Mouse (Mus musculus): ENCODE data around the gene Rnf8.

The Rnf8 gene

GRCm38 (mm10) chr17:29628946-29629345 is 14.4 kb downstream of the Rnf8 start:
- no peak for DNase-seq

GRCm38 (mm10) chr17:29629620-29630019 is 15.0 kb downstream of the Rnf8 start:
- no peak for DNase-seq

- no peak for DNase-seq
Observed at GRCm38 (mm10) chr17:29632312-29632711, 17.7 kb downstream of the Rnf8 start.

GRCm38 (mm10) chr17:29635492-29635891 is 20.9 kb downstream of the Rnf8 start:
- DNase-seq = no peak

GRCm38 (mm10) chr17:29636118-29636517 is 21.5 kb downstream of the Rnf8 start:
- peak; percentile 32 for DNase-seq

- peak; percentile 43 for DNase-seq
Observed at GRCm38 (mm10) chr17:29637377-29637776, 22.8 kb downstream of the Rnf8 start.

- DNase-seq = peak; percentile 35
Observed at GRCm38 (mm10) chr17:29637895-29638294, 23.3 kb downstream of the Rnf8 start.

- DNase-seq = no peak
Observed at GRCm38 (mm10) chr17:29640971-29641370, 26.4 kb downstream of the Rnf8 start.

- DNase-seq = no peak
Observed at GRCm38 (mm10) chr17:29642219-29642618, 27.6 kb downstream of the Rnf8 start.

- no peak for DNase-seq
Observed at GRCm38 (mm10) chr17:29658249-29658648, 43.7 kb downstream of the Rnf8 start.

GRCm38 (mm10) chr17:29660076-29660761 is 45.6 kb downstream of the Rnf8 start, which contains the start of gene Cmtr1:
Gene Cmtr1, plus strand, starts transcription at chr17:29660595.
- DNase-seq = peak; percentile 97

- no peak for DNase-seq
Observed at GRCm38 (mm10) chr17:29660762-29661391, 46.3 kb downstream of the Rnf8 start.

GRCm38 (mm10) chr17:29662145-29662544 is 47.6 kb downstream of the Rnf8 start:
- DNase-seq = no peak

- DNase-seq = no peak
Observed at GRCm38 (mm10) chr17:29668051-29668986, 53.7 kb downstream of the Rnf8 start.

- no peak for DNase-seq
Observed at GRCm38 (mm10) chr17:29669030-29669429, 54.4 kb downstream of the Rnf8 start.

- no peak for DNase-seq
Observed at GRCm38 (mm10) chr17:29669936-29670335, 55.3 kb downstream of the Rnf8 start.

- no peak for DNase-seq
Observed at GRCm38 (mm10) chr17:29671021-29671420, 56.4 kb downstream of the Rnf8 start.

GRCm38 (mm10) chr17:29673325-29673724 is 58.7 kb downstream of the Rnf8 start:
- no peak for DNase-seq

- no peak for DNase-seq
Observed at GRCm38 (mm10) chr17:29678526-29678925, 63.9 kb downstream of the Rnf8 start.

- DNase-seq = peak; percentile 16
Observed at GRCm38 (mm10) chr17:29679038-29679767, 64.6 kb downstream of the Rnf8 start.

GRCm38 (mm10) chr17:29680174-29680573 is 65.6 kb downstream of the Rnf8 start:
- DNase-seq = no peak

GRCm38 (mm10) chr17:29680921-29681320 is 66.3 kb downstream of the Rnf8 start:
- DNase-seq = no peak

GRCm38 (mm10) chr17:29681669-29682068 is 67.1 kb downstream of the Rnf8 start:
- no peak for DNase-seq
